Mouse (Mus musculus) forebrain, postnatal 0 days (tissue): ENCODE measurements at regions not wholly inside any gene's neighbourhood (a gene's known extent, or its start where the extent isn't known, plus 50 kb on each side); places are given as distances from the start of the nearest gene placed in this dataset.
A peak's percentile ranks its signal among the peaks of the same experiment; 100 is the strongest.

Experiments used
- ATAC-seq: fragments of 200-750 bp; cut with Nextera tagmentation; 2 replicates; pipeline ENCODE4 v1.8.0; 2017; ENCODE audit warnings: mild to moderate bottlenecking, moderate library complexity
- DNase-seq: peaks from one replicate; pipeline ENCODE4 v3.0.0-alpha.2; 2015
- H3K27ac ChIP-seq: fragments of 300-500 bp; sonication (generic); 2 replicates; pipeline ENCODE4 v1.5.1; 2014; ENCODE audit warnings: low read depth, mild to moderate bottlenecking, antibody characterized with exemption, low read length, moderate library complexity, mixed read lengths
- H3K27me3 ChIP-seq: fragments of 300-500 bp; sonication (generic); 2 replicates; pipeline ENCODE4 v1.6.1; 2014; ENCODE audit warnings: mild to moderate bottlenecking, low read length, mixed read lengths; ENCODE audit not compliant: insufficient read depth
- H3K36me3 ChIP-seq: fragments of 300-500 bp; sonication (generic); 2 replicates; pipeline ENCODE4 v1.6.1; 2014; ENCODE audit warnings: mild to moderate bottlenecking, moderate library complexity; ENCODE audit not compliant: insufficient read depth
- H3K4me1 ChIP-seq: fragments of 300-500 bp; sonication (generic); 2 replicates; pipeline ENCODE4 v1.6.1; 2014; ENCODE audit warnings: antibody characterized with exemption; ENCODE audit not compliant: insufficient read depth
- H3K4me2 ChIP-seq: fragments of 300-500 bp; sonication (generic); 2 replicates; pipeline ENCODE4 v1.6.1; 2014; ENCODE audit warnings: low read depth, mild to moderate bottlenecking, moderate library complexity
- H3K4me3 ChIP-seq: fragments of 300-500 bp; sonication (generic); 2 replicates; pipeline ENCODE4 v1.5.1; 2014; ENCODE audit warnings: low read depth, low read length, mixed read lengths
- H3K9ac ChIP-seq: fragments of 300-500 bp; sonication (generic); 2 replicates; pipeline ENCODE4 v1.6.1; 2014; ENCODE audit warnings: mild to moderate bottlenecking
- H3K9me3 ChIP-seq: fragments of 300-500 bp; sonication (generic); 2 replicates; pipeline ENCODE4 v1.6.1; 2016; ENCODE audit warnings: low read length
- CTCF ChIP-seq: sonication (generic); IDR thresholded peaks from 2 replicates; pipeline ENCODE4 v1.5.1; 2016; ENCODE audit warnings: antibody characterized with exemption, control low read depth, low read depth
- WGBS: fragments of 180-500 bp; shearing (Covaris S2); extraction: QIAGEN DNeasy Blood & Tissue Kit; methylation state at CpG from one replicate; pipeline ENCODE4 v1.1.7; 2014; 5-methylcytosine and 5-hydroxymethylcytosine counted together

DNA sequence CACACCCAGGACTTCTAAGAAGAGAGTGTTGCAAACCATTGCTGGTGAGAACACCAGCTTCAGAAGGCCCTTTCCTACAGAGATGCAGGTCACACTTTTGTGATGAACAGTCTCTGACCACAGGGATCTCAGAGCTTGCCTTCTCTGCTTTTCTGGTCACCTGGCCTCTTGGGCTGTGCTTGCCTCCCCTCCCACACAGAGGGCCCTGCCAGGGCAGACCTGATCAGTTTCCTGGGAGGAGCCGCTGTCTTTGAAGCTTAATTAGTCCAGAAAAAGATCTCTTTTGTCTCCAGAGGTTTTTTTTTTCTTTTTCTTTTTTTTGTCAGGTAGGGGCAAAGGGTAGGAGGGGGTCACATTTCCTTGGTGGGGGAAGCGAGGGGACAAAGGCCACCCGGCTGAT lies 81.7 kb downstream of the Hif1an start:
- H3K36me3 ChIP-seq: no peaks in the 10 kb centered on the region
- H3K9ac ChIP-seq: no peak overlapping the region
- H3K27me3 ChIP-seq: peaks cover 16% of the 10 kb centered on the region
- no peak overlapping the region for H3K27ac ChIP-seq
- ATAC-seq (no peak), DNase-seq (no peak)
- no peaks in the 10 kb centered on the region for H3K9me3 ChIP-seq
- H3K4me2 ChIP-seq: no peak overlapping the region
- no peak overlapping the region for H3K4me3 ChIP-seq
- WGBS: 22% methylated on average over 3 of the region's 3 CpGs
- TF ChIP-seq CTCF: no peak
- peaks cover 13% of the 10 kb centered on the region; the same call in 1 of the 2 replicates for H3K4me1 ChIP-seq

DNA sequence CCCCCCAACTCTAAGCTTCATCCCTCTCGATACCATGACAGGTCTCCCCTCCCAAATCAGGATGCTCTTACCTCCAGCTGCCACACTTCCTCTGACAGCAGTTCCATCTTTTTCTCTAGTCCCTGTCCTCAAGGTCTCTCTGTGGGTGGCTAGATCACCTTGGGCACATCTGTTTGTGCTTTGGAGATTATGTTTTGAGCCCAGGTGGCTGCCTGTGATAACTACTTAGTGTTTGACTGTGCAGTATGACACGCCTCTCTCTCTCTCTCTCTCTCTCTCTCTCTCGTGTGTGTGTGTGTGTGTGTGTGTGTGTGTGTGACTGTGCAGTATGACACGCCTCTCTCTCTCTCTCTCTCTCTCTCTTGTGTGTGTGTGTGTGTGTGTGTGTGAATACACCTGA lies 82.3 kb downstream of the Hif1an start:
- H3K4me1 ChIP-seq: peaks cover 10% of the 10 kb centered on the region; the same call in 1 of the 2 replicates
- peaks cover 19% of the 10 kb centered on the region for H3K27me3 ChIP-seq
- H3K4me2 ChIP-seq: no peak overlapping the region
- 63% methylated on average over 4 of the region's 4 CpGs for WGBS
- H3K4me3 ChIP-seq: no peak overlapping the region
- DNase-seq (no peak), ATAC-seq (no peak)
- H3K36me3 ChIP-seq: no peaks in the 10 kb centered on the region
- H3K27ac ChIP-seq: no peak overlapping the region
- no peaks in the 10 kb centered on the region for H3K9me3 ChIP-seq
- no peak for TF ChIP-seq CTCF
- H3K9ac ChIP-seq: no peak overlapping the region

- H3K4me2 ChIP-seq: no peak overlapping the region
- H3K27ac ChIP-seq: peak overlapping the region; percentile 24; the same call in 1 of the 2 replicates
- H3K9ac ChIP-seq: no peak overlapping the region
- no peaks in the 10 kb centered on the region for H3K9me3 ChIP-seq
- H3K27me3 ChIP-seq: peaks cover 21% of the 10 kb centered on the region
- no peak overlapping the region for H3K4me3 ChIP-seq
- peaks cover 7% of the 10 kb centered on the region; the same call in 1 of the 2 replicates for H3K4me1 ChIP-seq
- 44% methylated on average over 9 of the region's 9 CpGs for WGBS
- ATAC-seq (peak; percentile 68; the same call in 1 of the 2 replicates), DNase-seq (peak; percentile 75)
- TF ChIP-seq CTCF: no peak
- H3K36me3 ChIP-seq: no peaks in the 10 kb centered on the region
These were observed 83.9 kb downstream of the Hif1an start for GRCm38 (mm10) chr19:44646548-44646947.

GRCm38 (mm10) chr19:44649206-44649605 lies 86.6 kb downstream of the Hif1an start:
- TF ChIP-seq CTCF: no peak
- no peak overlapping the region for H3K4me2 ChIP-seq
- WGBS: 69% methylated on average over 7 of the region's 7 CpGs
- no peaks in the 10 kb centered on the region for H3K36me3 ChIP-seq
- peaks cover 7% of the 10 kb centered on the region; the same call in 1 of the 2 replicates for H3K4me1 ChIP-seq
- no peak for DNase-seq
- no peak overlapping the region for H3K27ac ChIP-seq
- H3K4me3 ChIP-seq: no peak overlapping the region
- no peak for ATAC-seq
- no peaks in the 10 kb centered on the region for H3K9me3 ChIP-seq
- H3K27me3 ChIP-seq: peaks cover 27% of the 10 kb centered on the region
- no peak overlapping the region for H3K9ac ChIP-seq

DNA sequence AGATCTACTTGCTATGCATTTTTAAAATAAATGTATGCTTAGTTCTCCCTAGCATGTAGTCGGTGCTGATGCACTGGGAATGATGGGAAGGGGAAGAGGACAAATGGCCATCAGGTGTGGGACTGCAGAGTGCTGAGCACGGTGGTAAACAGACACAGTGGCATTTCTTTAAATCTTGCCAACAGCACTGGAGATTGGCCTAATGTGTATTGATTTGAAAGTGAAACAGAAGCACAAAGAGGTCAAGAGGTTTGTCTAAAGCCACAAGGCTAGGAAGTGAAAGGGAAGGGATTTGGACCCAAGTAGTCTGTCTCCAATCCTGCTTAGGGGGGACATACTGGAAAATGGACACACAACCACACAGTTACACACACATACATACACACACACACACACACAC lies 88.2 kb downstream of the Hif1an start:
- H3K27me3 ChIP-seq: peaks cover 30% of the 10 kb centered on the region
- no peak overlapping the region for H3K9ac ChIP-seq
- no peak for DNase-seq
- ATAC-seq: no peak
- WGBS: 28% methylated on average over 2 of the region's 2 CpGs
- no peak for TF ChIP-seq CTCF
- no peaks in the 10 kb centered on the region for H3K9me3 ChIP-seq
- H3K4me3 ChIP-seq: no peak overlapping the region
- no peaks in the 10 kb centered on the region for H3K36me3 ChIP-seq
- H3K4me2 ChIP-seq: no peak overlapping the region
- H3K4me1 ChIP-seq: peaks cover 7% of the 10 kb centered on the region; the same call in 1 of the 2 replicates
- H3K27ac ChIP-seq: no peak overlapping the region

DNA sequence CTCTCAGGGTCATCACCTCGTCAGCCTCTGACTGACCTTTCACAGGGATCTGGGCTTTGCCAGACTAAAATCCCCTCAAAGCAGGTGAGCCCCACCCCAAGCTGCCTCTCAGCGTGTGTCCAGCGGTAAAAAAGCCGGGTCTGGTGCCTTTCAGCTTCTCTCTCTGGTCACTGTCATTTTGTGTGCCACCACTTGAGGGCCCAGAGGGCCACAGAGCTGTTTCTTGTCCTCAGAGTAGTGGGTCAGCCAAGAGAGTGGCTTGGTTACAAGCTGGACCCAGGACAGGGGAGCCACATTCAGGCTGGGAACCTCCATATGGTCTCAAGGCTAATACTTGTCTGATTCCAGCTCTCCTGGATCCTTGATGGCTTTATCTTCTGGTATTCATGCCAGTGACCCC lies 89.0 kb downstream of the Hif1an start:
- TF ChIP-seq CTCF: peak; percentile 13; the same call in 1 of the 2 replicates

GRCm38 (mm10) chr19:44655719-44656118 lies 93.1 kb downstream of the Hif1an start:
- Histone ChIP-seq H3K27me3 (peaks cover 19% of the 10 kb centered on the region), H3K36me3 (no peaks in the 10 kb centered on the region), H3K4me2 (no peak overlapping the region), H3K9ac (no peak overlapping the region), H3K4me1 (no peaks in the 10 kb centered on the region), H3K27ac (no peak overlapping the region), H3K4me3 (no peak overlapping the region), H3K9me3 (no peaks in the 10 kb centered on the region)
- peak; percentile 76 for TF ChIP-seq CTCF
- WGBS: 4% methylated on average over 6 of the region's 6 CpGs
- no peak for DNase-seq
- ATAC-seq: 0 out of 2 replicates have a peak, but pooled peaks have one; percentile 27

More for the DNA sequence above, 89.0 kb downstream of the Hif1an start:
- peaks cover 30% of the 10 kb centered on the region for H3K27me3 ChIP-seq
- H3K9me3 ChIP-seq: no peaks in the 10 kb centered on the region
- WGBS: 10% methylated on average over 4 of the region's 4 CpGs
- DNase-seq (no peak), ATAC-seq (no peak)
- H3K4me2 ChIP-seq: no peak overlapping the region
- no peak overlapping the region for H3K27ac ChIP-seq
- no peak overlapping the region for H3K9ac ChIP-seq
- H3K36me3 ChIP-seq: no peaks in the 10 kb centered on the region
- H3K4me1 ChIP-seq: 0 out of 2 replicates have a peak, but pooled peaks cover 1% of the 10 kb centered on the region
- no peak overlapping the region for H3K4me3 ChIP-seq
